Mouse (Mus musculus): ENCODE data around the gene Phrf1.

GRCm38 (mm10) chr7:141210606-141211131 is 17.9 kb upstream of the Phrf1 start:
- TF ChIP-seq CTCF (IDR thresholded peaks at IDR 0.05; ENCODE audit: insufficient read depth, low read depth, low read length) (no peak), POLR2A (IDR thresholded peaks at IDR 0.05; ENCODE audit: insufficient read depth, low read depth, low read length) (no peak)
